Mouse (Mus musculus) inflammation-experienced regulatory T-cells, adult 6 months (primary cell): Measurements from ENCODE around the gene Cacnb1. TPM values are rescaled to one million over a fixed set of nuclear protein-coding genes. Genes with fewer than 3 reads are reported as not detected.

Source experiments
- ATAC-seq: one replicate; pipeline ENCODE4 v1.8.0; 2017
- polyA plus RNA-seq, 3 experiments: library from polyadenylated mRNA; unstranded; fragments of 100-300 nt; shearing (Covaris generic); gene quantifications; one replicate each; pipeline ENCODE4 v1.2.1; 2017

Gene Cacnb1
- polyA plus RNA-seq, 3 experiments from 2014 or later, result 1.5 to 2.7 (median 2.4) TPM

GRCm38 (mm10) chr11:97985727-97986677 is 36.8 kb downstream of the Cacnb1 start, which contains the start of gene Plxdc1:
Gene Plxdc1, minus strand, starts transcription at chr11:97986444.
- ATAC-seq, result no peak

GRCm38 (mm10) chr11:97983983-97984382 is 38.9 kb downstream of the Cacnb1 start:
- ATAC-seq, result no peak

GRCm38 (mm10) chr11:97983506-97983905 is 39.3 kb downstream of the Cacnb1 start:
- ATAC-seq, result no peak

GRCm38 (mm10) chr11:97982721-97983120 is 40.1 kb downstream of the Cacnb1 start:
- ATAC-seq, result no peak

- no peak for ATAC-seq
These were observed 42.3 kb downstream of the Cacnb1 start for GRCm38 (mm10) chr11:97980531-97980966.

GRCm38 (mm10) chr11:97979824-97980495 is 42.9 kb downstream of the Cacnb1 start:
- no peak for ATAC-seq

GRCm38 (mm10) chr11:97978392-97978791 is 44.4 kb downstream of the Cacnb1 start:
- no peak for ATAC-seq

GRCm38 (mm10) chr11:97977797-97978196 is 45.0 kb downstream of the Cacnb1 start:
- no peak for ATAC-seq

- no peak for ATAC-seq
These were observed 48.1 kb downstream of the Cacnb1 start for GRCm38 (mm10) chr11:97974746-97975145.

- ATAC-seq, result no peak
These were observed 48.7 kb downstream of the Cacnb1 start for GRCm38 (mm10) chr11:97974141-97974540.

- no peak for ATAC-seq
These were observed 50.4 kb downstream of the Cacnb1 start for GRCm38 (mm10) chr11:97972434-97972833.

- ATAC-seq, result no peak
These were observed 51.6 kb downstream of the Cacnb1 start for GRCm38 (mm10) chr11:97971232-97971631.

GRCm38 (mm10) chr11:97970771-97971170 is 52.1 kb downstream of the Cacnb1 start:
- ATAC-seq, result no peak

- ATAC-seq, result no peak
These were observed 54.4 kb downstream of the Cacnb1 start for GRCm38 (mm10) chr11:97968385-97968784.

- ATAC-seq, result no peak
These were observed 55.7 kb downstream of the Cacnb1 start for GRCm38 (mm10) chr11:97967114-97967513.

- no peak for ATAC-seq
These were observed 61.9 kb downstream of the Cacnb1 start for GRCm38 (mm10) chr11:97960907-97961306.

- ATAC-seq, result no peak
These were observed 63.5 kb downstream of the Cacnb1 start for GRCm38 (mm10) chr11:97959300-97959680.

GRCm38 (mm10) chr11:97958641-97959299 is 64.1 kb downstream of the Cacnb1 start:
- ATAC-seq, result no peak

GRCm38 (mm10) chr11:97956905-97957560 is 65.8 kb downstream of the Cacnb1 start:
- ATAC-seq, result no peak

- no peak for ATAC-seq
These were observed 66.9 kb downstream of the Cacnb1 start for GRCm38 (mm10) chr11:97955915-97956314.

GRCm38 (mm10) chr11:97955146-97955902 is 67.5 kb downstream of the Cacnb1 start:
- peak; percentile 81 for ATAC-seq
